Mouse (Mus musculus) embryo, embryonic 11 days (tissue): ENCODE measurements around the gene Hal.

Source experiments
- DNase-seq: peaks from one replicate; pipeline ENCODE4 v3.0.0-alpha.2; 2015

The Hal gene

DNA sequence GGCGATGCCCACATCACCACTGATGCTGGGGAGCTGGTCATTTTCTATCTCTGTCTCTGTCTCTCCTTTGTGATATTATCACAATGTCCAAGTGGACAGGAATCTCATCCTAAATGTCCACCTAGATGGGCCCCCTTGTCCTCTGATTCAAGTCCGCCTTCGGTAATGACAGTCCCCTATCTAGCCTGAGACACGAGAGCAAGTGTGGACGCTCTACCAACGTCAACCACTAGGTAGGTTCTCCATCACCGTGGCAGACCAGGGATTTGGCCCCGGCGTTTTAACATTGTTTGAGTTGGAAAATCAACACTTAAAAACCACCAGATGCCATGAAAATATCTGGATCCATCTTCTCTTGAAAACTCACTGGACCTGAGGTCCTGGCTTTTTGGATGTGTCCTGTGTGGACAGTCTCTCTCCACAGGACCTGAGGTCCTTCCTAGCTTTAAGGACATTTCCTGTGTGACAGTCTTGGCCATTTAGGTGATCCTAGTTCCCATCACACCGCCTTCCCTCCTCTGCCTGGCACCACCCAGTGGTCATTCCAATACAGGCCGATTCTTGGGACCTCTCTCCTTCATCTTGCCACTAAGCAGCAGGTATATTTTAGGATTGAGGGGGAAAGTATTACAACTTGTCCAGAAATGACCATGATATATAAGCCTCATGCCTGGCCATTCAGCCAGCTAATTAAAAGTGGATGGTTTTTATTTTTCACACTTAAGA, 79.4 kb downstream of the Hal start:
- no peak for DNase-seq

GRCm38 (mm10) chr10:93568671-93569070, 80.1 kb downstream of the Hal start:
- DNase-seq, result no peak
